Mouse (Mus musculus) embryo, embryonic 11 days (tissue): Measurements from ENCODE around the gene Pip5k1b.
A peak's percentile ranks its signal among the peaks of the same experiment; 100 is the strongest.

ENCODE experiments used
- DNase-seq: peaks from one replicate; pipeline ENCODE4 v3.0.0-alpha.2; 2015

Gene Pip5k1b

DNA sequence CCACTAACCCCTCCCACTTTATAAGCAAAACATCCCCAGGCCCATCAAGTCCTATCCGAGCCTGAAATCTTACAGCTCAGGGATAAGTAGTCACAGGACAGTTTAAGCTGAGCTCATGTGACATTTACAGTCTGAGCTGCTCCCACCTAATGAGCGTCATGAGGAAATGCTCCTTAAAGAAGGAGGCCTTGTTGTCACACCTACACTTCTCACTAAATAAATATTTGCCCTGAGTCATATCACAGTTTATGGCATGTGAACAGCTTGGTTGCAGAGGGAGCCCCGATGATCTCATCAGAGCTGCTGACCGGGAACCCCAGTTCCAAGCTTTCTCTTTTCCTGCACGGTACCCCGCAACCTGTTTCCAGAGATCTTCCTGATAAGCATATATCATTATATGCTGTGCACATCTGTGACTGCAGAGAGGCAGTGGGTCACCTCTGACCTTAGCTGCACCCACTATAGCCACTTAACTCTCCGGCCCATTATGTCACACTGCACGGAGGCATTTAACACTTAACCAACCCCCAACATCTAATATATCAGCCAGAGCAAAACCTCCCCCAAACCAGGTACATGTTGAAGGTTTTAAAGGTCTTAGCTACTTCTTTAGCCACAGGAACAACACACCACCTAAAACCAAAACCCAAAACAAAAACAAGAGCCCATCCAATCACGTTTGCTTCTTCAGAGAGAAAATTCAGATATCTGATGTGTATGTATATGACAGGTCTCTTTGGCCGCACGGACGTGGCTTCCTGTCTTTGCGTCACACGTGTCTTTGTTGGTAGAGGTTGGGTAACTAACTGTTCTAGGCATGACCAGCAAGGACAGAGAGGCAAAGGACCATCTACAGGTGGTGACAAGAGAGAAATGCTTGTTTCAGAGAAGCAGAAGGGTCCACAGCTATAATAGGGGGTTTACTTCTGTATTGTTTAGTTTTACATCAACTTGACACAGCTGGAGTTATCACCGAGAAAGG, 40.7 kb downstream of the Pip5k1b start:
- DNase-seq = no peak

DNA sequence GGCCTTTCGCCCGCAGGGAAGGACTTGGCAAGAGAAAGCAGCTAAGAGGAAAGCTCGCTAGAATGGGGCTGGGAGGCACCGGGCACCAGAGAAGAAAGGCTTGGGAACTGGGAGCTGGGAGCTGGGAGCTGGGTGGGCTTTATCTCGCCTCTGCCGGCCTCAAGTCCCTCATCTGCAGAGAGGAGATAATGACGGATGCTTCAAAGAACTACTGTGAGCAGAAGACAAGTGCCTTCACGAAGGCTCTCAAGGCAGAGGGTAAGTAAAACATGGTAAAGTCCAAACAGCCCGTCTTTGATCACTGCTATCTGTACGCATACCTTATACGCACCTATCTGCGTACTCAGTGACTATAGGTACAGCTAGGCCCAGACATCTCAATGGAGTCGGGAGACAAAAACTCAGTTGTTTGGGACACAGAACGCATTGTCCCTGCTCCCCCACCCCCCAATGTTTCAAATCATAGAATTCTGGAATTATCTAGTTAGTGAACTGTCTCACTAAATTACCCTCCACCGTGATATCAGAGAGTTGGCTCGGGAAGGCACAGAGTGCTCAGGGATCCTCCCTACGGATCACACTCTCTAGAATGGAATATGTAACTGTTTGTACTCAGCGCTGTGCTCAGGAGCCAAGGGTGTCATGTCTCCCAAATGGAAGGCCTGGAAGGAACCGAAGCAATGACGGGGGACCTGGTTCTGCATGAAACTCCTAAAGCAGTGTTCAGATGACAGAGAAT, 42.4 kb downstream of the Pip5k1b start:
- DNase-seq = no peak

DNA sequence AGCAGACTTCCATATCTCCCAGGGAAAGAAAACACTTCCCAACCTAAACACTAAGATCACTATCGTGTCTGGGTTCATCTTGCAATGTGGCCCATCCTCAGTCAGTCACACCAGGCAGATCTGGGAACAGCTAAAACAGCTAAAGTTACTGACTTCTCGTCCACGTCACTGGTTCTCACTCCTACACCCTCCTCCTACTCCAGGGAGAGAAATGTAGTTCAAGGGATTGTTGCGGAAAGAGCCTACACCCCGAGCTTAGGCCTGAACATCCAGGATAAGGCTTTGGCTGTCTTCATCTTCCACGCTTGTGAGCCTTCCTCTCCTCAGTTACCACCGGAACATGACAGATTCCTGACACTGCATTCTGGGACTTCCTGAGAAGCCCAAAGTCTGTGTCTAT, 43.7 kb downstream of the Pip5k1b start:
- DNase-seq = no peak

DNA sequence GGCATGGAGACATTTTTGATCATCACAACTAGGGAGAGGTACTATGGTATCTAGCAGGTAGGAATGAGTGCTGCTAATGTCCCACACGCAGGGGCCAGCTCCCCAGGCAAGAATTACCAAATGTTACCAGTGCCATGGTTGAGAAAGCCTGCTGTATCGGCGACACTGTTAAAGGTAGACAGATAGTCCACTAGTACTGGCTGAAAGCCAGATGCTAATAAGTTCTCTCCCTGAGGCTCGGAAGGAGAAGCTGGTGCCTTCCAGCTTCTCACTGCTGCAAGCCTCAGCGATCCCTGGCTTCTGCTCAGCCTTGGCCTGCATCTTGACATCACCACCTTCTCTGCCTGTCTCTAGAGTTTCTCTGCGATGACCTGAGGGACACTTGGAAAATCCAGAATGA, 46.3 kb downstream of the Pip5k1b start:
- DNase-seq = no peak

DNA sequence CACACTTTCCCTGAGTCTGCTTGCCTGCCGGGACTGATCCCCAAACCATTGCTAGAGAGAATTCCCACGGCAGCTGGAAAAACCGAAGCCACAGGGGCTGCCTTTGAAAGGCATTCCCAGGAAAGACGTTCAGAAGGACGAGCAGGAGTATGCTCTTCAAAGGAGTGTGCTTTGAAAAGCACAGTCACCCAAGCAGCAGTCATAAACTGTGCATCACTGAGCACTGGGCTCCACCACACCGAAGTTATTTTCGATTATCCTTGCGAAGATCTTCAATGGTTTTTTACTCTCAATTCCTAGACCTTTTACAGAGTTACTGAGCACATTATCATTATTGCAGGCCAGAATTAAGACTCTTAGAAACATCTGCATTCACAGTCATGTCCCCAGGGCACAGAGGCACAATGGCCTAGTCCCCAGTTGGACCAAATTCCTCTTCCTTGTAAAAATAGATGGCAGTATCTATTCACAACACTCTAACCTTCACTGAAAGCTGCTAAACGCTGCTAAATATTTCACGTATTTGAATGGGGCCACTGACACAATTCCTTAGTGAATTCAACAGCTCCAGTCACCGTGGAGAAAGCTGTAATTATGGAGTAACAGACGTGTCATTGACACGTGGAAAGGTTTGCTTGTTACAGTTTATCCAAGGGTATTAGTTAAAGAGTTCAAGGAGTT, 47.4 kb downstream of the Pip5k1b start:
- no peak for DNase-seq

DNA sequence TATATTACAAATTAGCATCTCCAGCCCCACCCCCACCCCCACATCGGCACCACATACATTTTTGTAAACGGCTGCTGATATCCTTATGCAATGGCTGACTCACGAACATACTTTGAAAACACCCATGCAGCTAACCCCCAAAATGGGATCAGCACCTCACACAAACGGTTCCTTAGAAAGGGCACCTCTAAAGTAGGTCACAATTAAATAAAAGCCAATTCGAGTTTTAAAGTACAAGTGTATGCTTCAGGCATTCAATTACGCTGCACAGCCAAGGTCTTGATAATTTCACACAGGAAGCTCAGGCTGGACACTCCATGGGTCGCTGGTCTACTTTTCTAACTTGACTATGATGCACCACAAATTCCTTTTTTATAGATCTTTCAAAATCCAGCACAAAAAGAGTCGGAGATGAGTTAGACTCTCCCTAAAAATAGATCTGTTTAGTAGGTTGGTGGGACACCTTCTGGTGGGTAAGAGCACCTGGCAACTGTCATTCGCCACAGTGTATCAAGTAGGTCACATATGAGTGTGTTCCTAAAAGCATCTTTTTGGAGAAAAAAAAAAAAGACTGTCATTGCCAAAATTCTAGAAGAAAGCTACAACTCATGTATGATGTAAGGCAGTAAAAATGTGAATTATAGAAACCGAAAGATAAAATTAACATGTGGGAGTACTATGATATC, 52.8 kb downstream of the Pip5k1b start:
- no peak for DNase-seq

DNA sequence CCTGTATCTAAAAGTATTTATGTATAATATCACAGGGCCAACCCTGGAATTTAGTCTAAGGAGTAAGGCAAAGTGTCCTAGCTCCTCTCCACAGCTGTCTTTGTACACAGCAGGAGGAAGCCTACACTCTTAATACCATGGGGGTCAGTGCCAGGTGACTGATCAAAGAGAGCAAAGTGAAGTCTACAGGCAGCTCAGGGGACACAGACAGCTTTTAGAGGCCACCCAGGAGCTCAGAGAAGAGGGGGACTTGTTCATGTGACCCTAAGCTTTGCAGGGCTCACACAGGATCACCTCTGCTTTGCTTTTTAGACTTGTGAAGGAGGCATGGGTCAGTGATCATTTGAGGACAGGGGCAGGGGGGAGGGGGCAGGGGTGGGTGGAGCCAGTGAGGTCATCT, 54.1 kb downstream of the Pip5k1b start:
- no peak for DNase-seq

DNA sequence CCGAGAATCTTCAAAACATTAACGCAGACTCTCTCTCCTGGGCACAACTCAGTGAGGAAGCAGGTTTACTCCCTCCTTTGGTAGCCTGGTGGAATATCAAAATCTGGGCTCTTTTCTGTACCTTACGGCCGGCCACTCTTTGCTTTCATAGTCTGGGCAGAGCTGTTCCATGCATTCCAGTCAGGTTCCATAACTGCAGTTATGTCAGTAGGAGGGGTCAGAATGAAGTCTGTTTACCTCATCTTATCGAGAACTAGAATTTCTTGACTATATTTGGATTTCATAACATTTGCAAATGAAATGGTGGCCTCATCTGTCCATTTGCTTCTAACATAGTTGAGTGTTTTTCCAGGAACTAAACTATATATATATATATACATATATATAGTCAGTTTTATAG, 55.2 kb downstream of the Pip5k1b start:
- no peak for DNase-seq

DNA sequence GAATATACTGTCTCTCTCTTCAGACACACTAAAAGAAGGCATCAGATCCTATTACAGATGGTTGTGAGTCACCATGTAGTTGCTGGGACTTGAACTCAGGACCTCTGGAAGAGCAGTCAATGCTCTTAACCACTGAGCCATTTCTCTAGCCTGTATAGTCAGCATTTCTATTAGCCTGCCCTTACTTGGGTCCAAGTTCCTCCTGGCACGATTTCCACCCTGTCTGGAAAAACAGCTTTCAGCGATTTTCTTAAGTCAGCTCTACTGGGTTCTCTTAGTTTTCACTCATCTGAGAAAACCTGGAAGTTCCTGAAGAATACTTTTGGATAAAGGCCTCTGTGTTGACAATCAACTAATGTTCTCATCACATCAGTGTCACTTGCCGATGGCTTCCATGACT, 56.4 kb downstream of the Pip5k1b start:
- no peak for DNase-seq

DNA sequence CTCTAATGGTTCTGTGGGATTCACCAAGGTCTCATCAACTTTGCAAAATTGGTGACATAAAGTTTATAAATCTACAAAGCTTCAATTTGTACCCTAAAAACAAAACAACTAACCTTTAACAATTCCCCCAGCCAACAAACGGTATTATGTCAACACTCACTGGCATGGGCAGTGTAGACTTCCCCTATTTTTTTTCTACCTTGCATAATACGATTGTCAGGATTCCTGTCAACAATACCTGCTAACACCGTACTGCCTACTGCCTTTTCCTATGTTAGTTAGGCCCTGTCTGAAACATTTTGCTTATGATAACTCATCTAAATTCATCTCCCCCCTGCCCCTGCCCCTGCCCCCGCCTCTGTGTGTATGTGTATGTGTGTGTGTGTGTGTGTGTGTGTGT, 61.8 kb downstream of the Pip5k1b start:
- DNase-seq = no peak

DNA sequence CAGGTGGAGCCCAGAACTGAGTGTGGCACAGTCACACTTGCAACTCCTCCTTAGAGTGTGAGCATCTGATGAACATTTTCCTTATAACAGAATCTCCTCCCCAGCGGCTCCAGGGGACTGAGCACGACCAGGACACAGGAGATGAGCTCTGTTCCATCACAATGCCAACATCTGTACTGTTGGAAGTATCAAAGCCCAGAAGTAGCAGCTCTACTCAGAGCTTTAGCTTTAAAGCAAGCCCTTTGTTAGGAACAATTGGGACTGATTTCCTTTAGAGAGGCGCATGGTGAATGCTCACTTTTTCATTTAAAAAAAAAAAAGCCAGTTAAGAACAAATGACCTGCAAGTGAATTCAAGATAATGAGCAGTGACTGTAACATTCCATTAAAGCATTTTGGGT, 63.8 kb downstream of the Pip5k1b start:
- no peak for DNase-seq

DNA sequence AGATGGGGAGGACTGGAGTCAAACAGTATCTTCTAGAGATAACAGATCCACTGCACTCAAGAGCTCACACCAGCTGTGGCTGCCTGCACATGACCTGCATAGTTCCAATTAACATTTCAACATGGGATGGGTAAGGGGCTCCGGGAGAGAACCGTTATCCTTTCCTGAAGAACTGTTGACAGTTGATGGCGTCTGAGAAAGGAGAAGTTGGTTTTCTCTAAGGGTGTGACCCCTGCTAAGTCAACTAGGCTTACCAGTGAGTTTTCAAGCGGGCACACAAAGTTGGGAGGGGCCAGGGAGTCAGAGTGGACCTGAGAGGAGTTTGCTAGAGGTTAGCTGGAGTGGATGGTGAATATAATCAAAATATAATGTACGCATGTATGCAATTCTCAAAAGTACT, 65.4 kb downstream of the Pip5k1b start:
- DNase-seq = no peak

DNA sequence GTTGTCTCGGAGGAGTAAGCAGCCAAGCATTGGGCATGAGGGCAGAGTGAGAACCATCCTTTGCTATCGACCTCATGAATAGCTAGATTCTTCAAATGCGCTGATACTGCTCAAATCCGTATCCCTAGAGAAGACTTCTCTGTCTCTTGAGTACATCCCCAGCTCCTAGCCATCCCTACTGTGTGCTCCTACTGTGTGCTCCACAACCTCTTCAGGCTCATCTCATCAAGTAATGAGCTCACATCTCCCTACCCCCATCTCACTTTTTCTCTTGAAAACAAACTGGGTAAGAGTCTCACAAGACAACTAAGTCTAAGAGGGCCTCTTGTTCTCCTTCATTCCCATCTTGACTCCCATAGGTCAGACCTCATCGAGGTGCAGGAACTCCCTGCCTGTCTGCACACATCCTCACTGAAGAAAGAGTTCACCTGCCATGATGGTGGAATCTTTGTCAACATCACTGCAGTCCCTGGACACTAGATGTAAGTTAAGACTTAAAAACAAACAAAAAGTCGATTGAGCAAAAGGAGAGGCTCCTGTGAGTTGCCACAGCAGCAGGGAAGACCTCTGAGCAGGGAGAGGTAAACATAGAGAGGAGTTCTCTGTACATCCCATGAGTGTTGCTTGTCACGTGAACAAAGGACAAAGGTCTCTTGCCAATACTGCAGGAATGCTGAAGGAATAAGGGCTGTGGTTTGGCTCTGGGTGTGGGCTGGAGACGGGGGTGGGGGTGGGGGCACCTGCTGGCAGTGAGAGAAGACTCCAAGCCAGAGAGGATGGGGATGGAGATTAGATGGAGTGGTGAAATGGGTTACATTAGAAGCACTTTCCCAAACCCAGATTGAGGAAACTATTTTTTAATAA, 69.0 kb downstream of the Pip5k1b start:
- DNase-seq = no peak

DNA sequence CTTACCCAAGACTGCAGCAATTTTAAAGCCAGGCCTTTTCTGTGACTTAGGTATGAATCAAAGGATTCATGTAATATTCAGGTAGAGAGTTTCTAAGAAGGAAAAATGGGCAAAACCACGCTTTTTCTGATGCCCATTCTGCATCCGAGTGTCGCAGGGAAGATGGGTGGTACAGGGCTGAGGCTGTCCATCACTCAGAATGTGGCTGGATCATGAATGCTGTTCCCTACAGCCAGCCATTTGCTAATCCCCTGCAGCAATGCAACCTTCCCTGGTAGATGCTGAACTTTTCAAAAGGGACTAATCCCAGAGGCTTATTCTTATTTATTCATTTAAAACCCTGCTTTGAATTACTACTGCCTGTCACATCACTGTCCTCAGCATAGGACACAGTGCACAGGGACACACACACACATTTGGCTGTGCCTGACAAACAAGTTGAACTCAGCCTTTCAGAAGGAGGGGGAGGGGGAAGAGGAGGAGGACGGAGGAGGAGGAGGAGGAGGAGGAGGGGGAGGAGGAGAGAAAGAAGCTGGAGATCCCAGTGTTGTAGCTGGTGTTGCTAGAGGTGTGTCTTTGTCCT, 71.0 kb downstream of the Pip5k1b start:
- DNase-seq = no peak

DNA sequence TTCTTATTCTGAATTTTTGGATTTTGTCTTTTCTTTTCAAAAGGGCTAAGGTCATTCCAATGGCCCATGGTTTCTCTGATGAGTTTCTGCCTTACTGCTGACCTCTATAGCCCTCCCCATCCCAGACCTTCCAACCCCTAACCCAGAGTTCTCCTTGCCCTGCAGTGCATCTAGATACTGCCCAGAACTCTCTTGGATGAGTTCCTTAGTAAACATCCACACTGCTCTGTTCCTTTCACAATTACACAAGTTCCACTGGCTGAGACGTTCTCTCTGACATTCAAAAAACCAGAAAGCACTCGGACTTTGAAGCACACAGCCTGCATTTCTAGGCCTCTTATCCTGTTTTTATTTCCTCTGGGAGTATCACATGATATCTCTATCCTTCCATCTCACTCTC, 74.8 kb downstream of the Pip5k1b start:
- no peak for DNase-seq

DNA sequence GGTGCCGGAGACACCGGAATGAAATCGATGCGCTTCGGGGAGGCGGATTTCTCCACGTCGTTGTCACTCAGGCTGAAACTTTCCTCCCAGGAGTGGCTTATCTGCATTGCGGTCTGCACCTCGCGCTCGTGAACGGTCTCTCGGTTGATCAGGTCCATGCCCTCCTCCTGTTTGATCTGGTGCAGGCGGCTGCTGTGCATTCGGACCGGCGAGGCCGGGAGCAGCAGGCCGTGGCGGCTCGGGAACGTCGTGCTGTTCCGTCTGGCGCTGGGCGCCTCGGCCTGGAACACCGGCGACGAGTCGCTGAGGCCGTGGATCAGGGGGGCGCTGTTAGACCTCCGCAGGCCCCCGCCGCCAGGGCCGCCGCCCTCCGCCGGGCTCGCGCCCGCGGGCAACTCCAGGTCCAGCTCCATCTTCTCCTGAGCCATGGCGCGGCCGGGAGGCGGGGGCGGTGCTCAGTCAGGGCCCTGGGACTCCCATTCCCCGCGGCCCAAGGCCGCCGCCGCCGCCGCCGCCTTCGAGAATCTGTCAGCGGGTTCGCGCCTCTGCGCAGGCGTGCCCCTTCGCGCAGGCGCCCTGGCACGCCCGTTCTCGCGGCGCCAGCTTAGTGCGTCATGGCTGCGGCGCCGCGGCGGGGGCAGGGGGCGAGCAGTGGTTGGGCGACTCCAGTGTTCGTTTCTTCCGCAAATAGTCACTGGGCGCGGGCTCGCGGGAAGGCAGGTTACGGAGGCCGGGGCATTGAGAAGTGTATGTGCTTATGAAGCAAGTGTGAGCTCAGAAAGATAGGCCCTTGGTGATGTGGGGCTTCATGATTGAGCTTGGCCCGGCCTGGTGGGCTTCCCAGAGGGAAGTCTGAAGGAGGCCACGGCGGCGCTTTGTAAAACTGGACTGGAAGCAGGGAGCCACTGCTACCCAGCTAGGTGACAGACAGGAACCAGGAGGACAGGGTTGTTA, 78.5 kb downstream of the Pip5k1b start, which contains the start of gene Fam122a:
Fam122a (minus strand) TSS at position 428 of the 954 bp plus-strand sequence.
- DNase-seq = peak; percentile 96

DNA sequence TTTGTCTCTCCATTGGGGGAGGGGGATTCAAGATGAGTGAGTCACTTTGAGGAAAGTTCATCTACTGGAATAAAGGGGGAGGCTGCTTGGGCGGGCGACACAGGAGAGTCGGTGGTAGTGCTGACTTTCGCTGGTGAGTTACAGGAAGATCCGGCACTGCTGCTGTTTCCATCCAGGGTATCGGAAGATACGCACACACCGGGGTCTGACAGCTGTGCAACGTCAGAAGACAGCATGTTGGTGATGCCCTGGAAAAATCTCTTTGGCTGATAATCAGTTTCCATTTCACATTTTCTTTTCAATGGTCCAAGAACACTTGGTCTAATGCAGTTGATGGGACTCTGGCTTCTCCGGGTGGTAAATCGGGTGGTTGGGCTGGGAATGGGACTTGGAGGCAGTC, 79.2 kb downstream of the Pip5k1b start:
- DNase-seq = peak; percentile 49

DNA sequence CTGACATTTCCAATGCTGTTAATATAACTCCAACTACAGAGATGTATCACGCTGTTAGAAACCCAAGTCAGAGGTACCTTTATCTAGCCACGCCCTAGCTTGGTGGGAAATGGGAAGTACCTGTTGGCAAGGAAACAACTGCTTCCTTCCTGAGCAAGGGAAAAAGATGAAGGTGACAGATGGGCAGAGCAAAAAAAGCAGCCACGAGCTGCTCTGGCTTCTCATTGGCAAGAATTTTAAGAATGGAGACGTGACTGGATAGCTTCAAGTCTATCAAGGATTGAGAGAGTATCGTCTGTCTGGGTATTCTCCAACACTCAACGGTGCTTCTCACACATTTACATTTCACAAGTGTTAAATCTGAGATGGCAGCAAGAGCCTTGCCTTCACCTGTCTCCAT, 80.4 kb downstream of the Pip5k1b start:
- no peak for DNase-seq

DNA sequence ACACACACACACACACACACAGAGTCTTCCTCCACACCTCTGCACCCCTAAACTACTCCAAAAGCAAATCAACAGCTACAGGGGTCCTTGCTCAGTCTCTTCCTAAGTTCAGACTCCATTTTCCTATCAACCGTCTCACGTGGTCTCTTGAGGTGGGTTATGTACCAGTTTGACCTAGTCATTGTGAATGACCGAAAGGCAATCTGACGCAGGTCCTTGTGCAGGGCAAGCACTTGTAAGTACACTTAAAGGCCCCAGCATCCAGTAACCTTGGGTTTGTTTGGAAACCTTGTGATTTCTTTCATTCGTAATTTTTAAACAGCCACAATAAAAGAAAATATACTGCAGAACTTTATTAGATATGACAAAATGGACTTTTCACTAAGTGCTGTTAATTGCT, 83.2 kb downstream of the Pip5k1b start:
- no peak for DNase-seq

DNA sequence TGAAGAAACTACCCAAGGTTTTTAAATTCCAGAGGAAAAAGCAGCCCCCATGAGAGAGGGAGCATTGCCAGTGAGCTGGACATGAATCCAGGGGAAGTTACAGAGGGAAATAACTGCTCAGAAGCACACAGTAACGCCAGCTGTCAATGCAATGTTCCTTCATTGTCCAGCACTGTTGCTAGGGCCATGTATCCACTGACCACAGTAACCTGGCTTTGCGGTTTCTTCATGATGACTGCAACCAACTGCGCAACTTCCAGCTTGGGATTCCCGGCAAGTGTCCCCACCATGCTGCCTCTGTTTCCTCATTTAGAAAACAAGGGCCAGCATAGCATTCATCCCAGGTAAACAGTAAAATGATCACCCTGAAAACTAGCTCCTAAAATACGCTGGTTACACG, 84.1 kb downstream of the Pip5k1b start:
- no peak for DNase-seq
